Mouse (Mus musculus): ENCODE measurements around the gene Gm5108. TPM values are rescaled to one million over a fixed set of nuclear protein-coding genes. Genes with fewer than 3 reads are reported as not detected.

Gene Gm5108
- polyA plus RNA-seq, 1 experiment from 2014 or later, result not detected

- Histone ChIP-seq H3K36me3 (ENCODE audit: insufficient read depth, low read length) (no peaks in the 10 kb centered on the region), H3K4me1 (replicated peaks; ENCODE audit: insufficient read depth, low read length) (no peaks in the 10 kb centered on the region), H3K27me3 (ENCODE audit: insufficient read depth, low read length) (no peaks in the 10 kb centered on the region), H3K4me3 (replicated peaks; ENCODE audit: low read depth, low read length) (no peak overlapping the region), H3K9me3 (replicated peaks; ENCODE audit: low read length) (no peaks in the 10 kb centered on the region), H3K4me2 (ENCODE audit: low read length) (no peak overlapping the region), H3K9ac (ENCODE audit: low read depth, low read length) (no peak overlapping the region), H3K27ac (no peak overlapping the region)
- no peak for ATAC-seq (replicated peaks; ENCODE audit: low FRiP score, low read depth)
- TF ChIP-seq CTCF (IDR thresholded peaks at IDR 0.05; ENCODE audit: low read depth), result no peak
- DNase-seq (ENCODE audit: low spot score), result no peak
- WGBS, result 83% methylated on average over 1 of the region's 1 CpGs
Measured at GRCm38 (mm10) chr5:67944074-67944785, 2.8 kb downstream of the Gm5108 start.

DNA sequence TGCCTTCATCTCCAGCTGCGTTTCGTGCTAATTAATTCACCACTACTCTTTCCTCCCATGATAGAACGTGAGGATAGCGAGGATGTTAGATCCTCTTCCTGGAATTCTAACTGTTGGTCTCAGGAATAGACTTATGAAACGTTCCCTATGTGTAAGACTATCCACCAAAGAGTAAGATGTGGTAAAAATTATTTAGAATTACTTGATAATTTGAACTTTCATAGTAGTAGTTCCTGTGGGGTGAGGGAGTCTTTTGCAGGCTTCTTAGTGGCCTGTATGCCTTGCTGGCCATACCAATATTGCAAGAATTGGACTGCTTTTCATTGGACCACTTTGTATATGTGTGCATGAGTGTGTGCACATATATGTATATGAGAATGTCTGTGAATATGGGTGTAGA is 4.9 kb downstream of the Gm5108 start, which contains the start of gene Gm21905:
TSS of gene Gm21905 (minus strand) at position 101 of the 400 bp plus-strand sequence.
- DNase-seq (ENCODE audit: low spot score), result no peak
- no peak for TF ChIP-seq CTCF (IDR thresholded peaks at IDR 0.05; ENCODE audit: low read depth)
- WGBS, result 82% methylated on average over 5 of the region's 5 CpGs
- no peaks in the 10 kb centered on the region for H3K27me3 ChIP-seq (ENCODE audit: insufficient read depth, low read length)
- no peak within 1 kb of the TSS for H3K9ac ChIP-seq (ENCODE audit: low read depth, low read length)
- no peaks in the 10 kb centered on the region for H3K9me3 ChIP-seq (replicated peaks; ENCODE audit: low read length)
- no peak for ATAC-seq (replicated peaks; ENCODE audit: low FRiP score, low read depth)
- no peaks in the 10 kb centered on the region for H3K4me1 ChIP-seq (replicated peaks; ENCODE audit: insufficient read depth, low read length)
- no peaks in the 10 kb centered on the region for H3K36me3 ChIP-seq (ENCODE audit: insufficient read depth, low read length)
- H3K4me2 ChIP-seq (ENCODE audit: low read length), result no peak within 1 kb of the TSS
- no peak within 1 kb of the TSS for H3K27ac ChIP-seq
- no peak within 1 kb of the TSS for H3K4me3 ChIP-seq (replicated peaks; ENCODE audit: low read depth, low read length)

DNA sequence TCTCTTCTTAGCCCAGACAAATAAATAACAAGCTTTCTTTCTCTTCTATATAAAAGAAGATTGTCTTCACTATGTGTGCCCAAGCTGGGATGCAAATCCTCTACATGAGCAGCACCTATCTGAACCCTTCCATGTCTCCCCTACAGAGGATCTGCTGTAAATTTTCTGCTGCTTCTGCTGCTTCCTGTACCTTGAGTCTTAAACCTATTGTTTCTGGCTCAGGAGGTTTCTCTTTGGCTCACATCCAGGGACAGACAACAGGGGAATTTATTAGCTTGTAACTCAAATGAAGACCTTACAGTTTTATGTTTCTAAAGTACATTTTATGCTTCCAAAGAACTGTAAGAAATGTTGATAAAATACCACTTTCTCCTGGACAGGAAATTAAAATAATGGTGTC is 5.5 kb downstream of the Gm5108 start:
- ATAC-seq (replicated peaks; ENCODE audit: low FRiP score, low read depth), result no peak
- Histone ChIP-seq H3K4me3 (replicated peaks; ENCODE audit: low read depth, low read length) (no peak overlapping the region), H3K27me3 (ENCODE audit: insufficient read depth, low read length) (no peaks in the 10 kb centered on the region)

DNA sequence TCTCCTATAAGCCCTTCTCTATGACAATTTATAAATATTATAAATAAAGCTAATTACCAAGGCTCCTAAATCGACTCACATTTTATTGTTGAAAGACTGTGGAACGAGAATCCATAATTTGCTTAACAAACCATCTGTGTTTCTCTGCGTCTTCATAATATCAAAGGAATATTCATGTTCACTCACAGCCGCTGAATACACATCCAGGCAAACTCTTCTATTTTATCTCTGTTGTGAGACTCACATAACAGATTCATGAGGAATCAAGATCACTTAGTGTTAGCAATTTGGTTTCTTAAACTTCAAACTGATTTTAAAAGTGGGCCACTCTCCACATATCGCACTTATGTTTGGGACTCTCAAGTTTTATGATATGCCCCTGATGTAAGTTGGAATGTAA is 6.6 kb downstream of the Gm5108 start:
- WGBS, result 89% methylated on average over 5 of the region's 5 CpGs

More for the DNA sequence above, 5.5 kb downstream of the Gm5108 start:
- no peaks in the 10 kb centered on the region for H3K36me3 ChIP-seq (ENCODE audit: insufficient read depth, low read length)
- no peak overlapping the region for H3K9ac ChIP-seq (ENCODE audit: low read depth, low read length)
- DNase-seq (ENCODE audit: low spot score), result peak; percentile 43
- no peak overlapping the region for H3K4me2 ChIP-seq (ENCODE audit: low read length)
- no peaks in the 10 kb centered on the region for H3K9me3 ChIP-seq (replicated peaks; ENCODE audit: low read length)
- TF ChIP-seq CTCF (IDR thresholded peaks at IDR 0.05; ENCODE audit: low read depth), result no peak
- no peak overlapping the region for H3K27ac ChIP-seq
- no peaks in the 10 kb centered on the region for H3K4me1 ChIP-seq (replicated peaks; ENCODE audit: insufficient read depth, low read length)

GRCm38 (mm10) chr5:67954097-67954496 is 12.6 kb downstream of the Gm5108 start:
- ATAC-seq (replicated peaks; ENCODE audit: low FRiP score, low read depth), result no peak
- H3K36me3 ChIP-seq (ENCODE audit: insufficient read depth, low read length), result no peaks in the 10 kb centered on the region
- H3K4me3 ChIP-seq (replicated peaks; ENCODE audit: low read depth, low read length), result no peak overlapping the region
- no peak overlapping the region for H3K4me2 ChIP-seq (ENCODE audit: low read length)
- no peaks in the 10 kb centered on the region for H3K9me3 ChIP-seq (replicated peaks; ENCODE audit: low read length)
- H3K9ac ChIP-seq (ENCODE audit: low read depth, low read length), result no peak overlapping the region
- DNase-seq (ENCODE audit: low spot score), result no peak
- no peaks in the 10 kb centered on the region for H3K27me3 ChIP-seq (ENCODE audit: insufficient read depth, low read length)
- no peak overlapping the region for H3K27ac ChIP-seq
- no peaks in the 10 kb centered on the region for H3K4me1 ChIP-seq (replicated peaks; ENCODE audit: insufficient read depth, low read length)
- 72% methylated on average over 4 of the region's 4 CpGs for WGBS
- no peak for TF ChIP-seq CTCF (IDR thresholded peaks at IDR 0.05; ENCODE audit: low read depth)

More for the DNA sequence above, 6.6 kb downstream of the Gm5108 start:
- no peak overlapping the region for H3K4me3 ChIP-seq (replicated peaks; ENCODE audit: low read depth, low read length)
- no peak overlapping the region for H3K27ac ChIP-seq
- H3K4me1 ChIP-seq (replicated peaks; ENCODE audit: insufficient read depth, low read length), result no peaks in the 10 kb centered on the region
- no peak overlapping the region for H3K9ac ChIP-seq (ENCODE audit: low read depth, low read length)
- H3K27me3 ChIP-seq (ENCODE audit: insufficient read depth, low read length), result no peaks in the 10 kb centered on the region
- DNase-seq (ENCODE audit: low spot score) (no peak), ATAC-seq (replicated peaks; ENCODE audit: low FRiP score, low read depth) (no peak)
- no peaks in the 10 kb centered on the region for H3K9me3 ChIP-seq (replicated peaks; ENCODE audit: low read length)
- TF ChIP-seq CTCF (IDR thresholded peaks at IDR 0.05; ENCODE audit: low read depth), result no peak
- H3K36me3 ChIP-seq (ENCODE audit: insufficient read depth, low read length), result no peaks in the 10 kb centered on the region
- H3K4me2 ChIP-seq (ENCODE audit: low read length), result no peak overlapping the region

GRCm38 (mm10) chr5:67955486-67955885 is 14.0 kb downstream of the Gm5108 start:
- Histone ChIP-seq H3K4me2 (ENCODE audit: low read length) (no peak overlapping the region), H3K4me3 (replicated peaks; ENCODE audit: low read depth, low read length) (no peak overlapping the region), H3K36me3 (ENCODE audit: insufficient read depth, low read length) (no peaks in the 10 kb centered on the region), H3K27ac (no peak overlapping the region), H3K4me1 (replicated peaks; ENCODE audit: insufficient read depth, low read length) (no peaks in the 10 kb centered on the region), H3K9ac (ENCODE audit: low read depth, low read length) (no peak overlapping the region), H3K27me3 (ENCODE audit: insufficient read depth, low read length) (no peaks in the 10 kb centered on the region), H3K9me3 (replicated peaks; ENCODE audit: low read length) (no peaks in the 10 kb centered on the region)
- TF ChIP-seq CTCF (IDR thresholded peaks at IDR 0.05; ENCODE audit: low read depth), result no peak
- 77% methylated on average over 7 of the region's 7 CpGs for WGBS
- DNase-seq (ENCODE audit: low spot score) (no peak), ATAC-seq (replicated peaks; ENCODE audit: low FRiP score, low read depth) (no peak)
